Mouse (Mus musculus): ENCODE measurements around the gene Gm49721. TPM values are rescaled to one million over a fixed set of nuclear protein-coding genes. Genes with fewer than 3 reads are reported as not detected.
"Not testable (repeated sequence)": the region's sequence is repeated elsewhere in the genome, so short reads cannot be mapped to it uniquely, and the experiment has no call there.

The Gm49721 gene
- polyA plus RNA-seq, 1 experiment from 2014 or later = not detected

- DNase-seq (ENCODE audit: low spot score); H3K9me3 ChIP-seq (ENCODE audit: control insufficient read depth, low read length); H3K4me1 ChIP-seq (replicated peaks; ENCODE audit: control insufficient read depth, insufficient read depth, low read length); H3K9ac ChIP-seq (ENCODE audit: low read depth, low read length); ATAC-seq (ENCODE audit: low FRiP score); H3K27me3 ChIP-seq (ENCODE audit: control insufficient read depth, insufficient read depth, low read length); H3K4me3 ChIP-seq (ENCODE audit: low read depth, low read length); H3K27ac ChIP-seq (ENCODE audit: low read depth, low read length); H3K36me3 ChIP-seq (ENCODE audit: control insufficient read depth, insufficient read depth, low read length); H3K4me2 ChIP-seq (replicated peaks; ENCODE audit: low read depth, low read length): not testable (repeated sequence)
- 66% methylated on average over 5 of the region's 7 CpGs for WGBS
These were observed 51.5 kb downstream of the Gm49721 start for GRCm38 (mm10) chr17:7030204-7030603.

GRCm38 (mm10) chr17:7030622-7031174 lies 52.0 kb downstream of the Gm49721 start:
- not testable (repeated sequence) for H3K4me3 ChIP-seq (ENCODE audit: low read depth, low read length)

GRCm38 (mm10) chr17:7033192-7034166 lies 54.8 kb downstream of the Gm49721 start:
- H3K4me2 ChIP-seq (replicated peaks; ENCODE audit: low read depth, low read length); H3K4me3 ChIP-seq (ENCODE audit: low read depth, low read length); H3K4me1 ChIP-seq (replicated peaks; ENCODE audit: control insufficient read depth, insufficient read depth, low read length); H3K36me3 ChIP-seq (ENCODE audit: control insufficient read depth, insufficient read depth, low read length); ATAC-seq (ENCODE audit: low FRiP score); H3K27me3 ChIP-seq (ENCODE audit: control insufficient read depth, insufficient read depth, low read length); H3K9me3 ChIP-seq (ENCODE audit: control insufficient read depth, low read length); H3K9ac ChIP-seq (ENCODE audit: low read depth, low read length); DNase-seq (ENCODE audit: low spot score); H3K27ac ChIP-seq (ENCODE audit: low read depth, low read length): not testable (repeated sequence)
- WGBS = 74% methylated on average over 2 of the region's 17 CpGs

More at GRCm38 (mm10) chr17:7030622-7031174, 52.0 kb downstream of the Gm49721 start:
- H3K27ac ChIP-seq (ENCODE audit: low read depth, low read length); DNase-seq (ENCODE audit: low spot score); H3K9me3 ChIP-seq (ENCODE audit: control insufficient read depth, low read length); ATAC-seq (ENCODE audit: low FRiP score); H3K4me2 ChIP-seq (replicated peaks; ENCODE audit: low read depth, low read length); H3K4me1 ChIP-seq (replicated peaks; ENCODE audit: control insufficient read depth, insufficient read depth, low read length); H3K27me3 ChIP-seq (ENCODE audit: control insufficient read depth, insufficient read depth, low read length); H3K36me3 ChIP-seq (ENCODE audit: control insufficient read depth, insufficient read depth, low read length); H3K9ac ChIP-seq (ENCODE audit: low read depth, low read length): not testable (repeated sequence)
- WGBS = 77% methylated on average over 3 of the region's 6 CpGs

GRCm38 (mm10) chr17:7068997-7069539 lies 90.4 kb downstream of the Gm49721 start:
- not testable (repeated sequence) for DNase-seq (ENCODE audit: low spot score); H3K4me1 ChIP-seq (replicated peaks; ENCODE audit: control insufficient read depth, insufficient read depth, low read length); H3K27me3 ChIP-seq (ENCODE audit: control insufficient read depth, insufficient read depth, low read length); H3K36me3 ChIP-seq (ENCODE audit: control insufficient read depth, insufficient read depth, low read length); H3K9me3 ChIP-seq (ENCODE audit: control insufficient read depth, low read length); ATAC-seq (ENCODE audit: low FRiP score); H3K4me2 ChIP-seq (replicated peaks; ENCODE audit: low read depth, low read length); H3K9ac ChIP-seq (ENCODE audit: low read depth, low read length); H3K27ac ChIP-seq (ENCODE audit: low read depth, low read length); H3K4me3 ChIP-seq (ENCODE audit: low read depth, low read length)
- 54% methylated on average over 2 of the region's 4 CpGs for WGBS

GRCm38 (mm10) chr17:7069561-7070240 lies 91.0 kb downstream of the Gm49721 start:
- DNase-seq (ENCODE audit: low spot score); H3K4me2 ChIP-seq (replicated peaks; ENCODE audit: low read depth, low read length); H3K9me3 ChIP-seq (ENCODE audit: control insufficient read depth, low read length); H3K36me3 ChIP-seq (ENCODE audit: control insufficient read depth, insufficient read depth, low read length); H3K9ac ChIP-seq (ENCODE audit: low read depth, low read length); H3K27me3 ChIP-seq (ENCODE audit: control insufficient read depth, insufficient read depth, low read length); H3K27ac ChIP-seq (ENCODE audit: low read depth, low read length); H3K4me1 ChIP-seq (replicated peaks; ENCODE audit: control insufficient read depth, insufficient read depth, low read length); H3K4me3 ChIP-seq (ENCODE audit: low read depth, low read length); ATAC-seq (ENCODE audit: low FRiP score): not testable (repeated sequence)
- 75% methylated on average over 5 of the region's 7 CpGs for WGBS

- WGBS = 49% methylated on average over 3 of the region's 3 CpGs
- H3K9ac ChIP-seq (ENCODE audit: low read depth, low read length); H3K4me1 ChIP-seq (replicated peaks; ENCODE audit: control insufficient read depth, insufficient read depth, low read length); DNase-seq (ENCODE audit: low spot score); H3K9me3 ChIP-seq (ENCODE audit: control insufficient read depth, low read length); H3K27me3 ChIP-seq (ENCODE audit: control insufficient read depth, insufficient read depth, low read length); H3K4me3 ChIP-seq (ENCODE audit: low read depth, low read length); H3K36me3 ChIP-seq (ENCODE audit: control insufficient read depth, insufficient read depth, low read length); H3K27ac ChIP-seq (ENCODE audit: low read depth, low read length); H3K4me2 ChIP-seq (replicated peaks; ENCODE audit: low read depth, low read length): not testable (repeated sequence)
- 0 out of 2 replicates have a peak, but pooled peaks have one; percentile 30 for ATAC-seq (ENCODE audit: low FRiP score)
These were observed 95.8 kb downstream of the Gm49721 start for GRCm38 (mm10) chr17:7074494-7074893.

GRCm38 (mm10) chr17:7075519-7075918 lies 96.8 kb downstream of the Gm49721 start:
- H3K9me3 ChIP-seq (ENCODE audit: control insufficient read depth, low read length); H3K9ac ChIP-seq (ENCODE audit: low read depth, low read length); ATAC-seq (ENCODE audit: low FRiP score); H3K36me3 ChIP-seq (ENCODE audit: control insufficient read depth, insufficient read depth, low read length); H3K4me1 ChIP-seq (replicated peaks; ENCODE audit: control insufficient read depth, insufficient read depth, low read length); DNase-seq (ENCODE audit: low spot score); H3K4me2 ChIP-seq (replicated peaks; ENCODE audit: low read depth, low read length); H3K27ac ChIP-seq (ENCODE audit: low read depth, low read length); H3K27me3 ChIP-seq (ENCODE audit: control insufficient read depth, insufficient read depth, low read length); H3K4me3 ChIP-seq (ENCODE audit: low read depth, low read length): not testable (repeated sequence)
- WGBS = 91% methylated on average over 5 of the region's 6 CpGs

- not testable (repeated sequence) for H3K9ac ChIP-seq (ENCODE audit: low read depth, low read length); H3K4me2 ChIP-seq (replicated peaks; ENCODE audit: low read depth, low read length); H3K4me1 ChIP-seq (replicated peaks; ENCODE audit: control insufficient read depth, insufficient read depth, low read length); H3K36me3 ChIP-seq (ENCODE audit: control insufficient read depth, insufficient read depth, low read length); DNase-seq (ENCODE audit: low spot score); H3K27ac ChIP-seq (ENCODE audit: low read depth, low read length); H3K4me3 ChIP-seq (ENCODE audit: low read depth, low read length); ATAC-seq (ENCODE audit: low FRiP score); H3K27me3 ChIP-seq (ENCODE audit: control insufficient read depth, insufficient read depth, low read length); H3K9me3 ChIP-seq (ENCODE audit: control insufficient read depth, low read length)
- 13% methylated on average over 1 of the region's 4 CpGs for WGBS
These were observed 100.9 kb downstream of the Gm49721 start for GRCm38 (mm10) chr17:7079558-7079957.

All from hindbrain, embryonic 11.5 days (tissue).